Mouse (Mus musculus) embryonic facial prominence, embryonic 11.5 days (tissue): ENCODE data around the gene Gm21750. TPM values are rescaled to one million over a fixed set of nuclear protein-coding genes. Genes with fewer than 3 reads are reported as not detected.
"Not testable (repeated sequence)": the region's sequence is repeated elsewhere in the genome, so short reads cannot be mapped to it uniquely, and the experiment has no call there.

ENCODE experiments used
- ATAC-seq: fragments of 200-750 bp; cut with Nextera tagmentation; replicated peaks from 2 replicates; pipeline ENCODE4 v1.8.0; 2017; ENCODE audit warnings: low read depth; ENCODE audit not compliant: insufficient number of reproducible peaks, low FRiP score, low TSS enrichment
- DNase-seq: peaks from one replicate; pipeline ENCODE4 v3.0.0-alpha.2; 2015; ENCODE audit warnings: low spot score
- H3K27ac ChIP-seq: fragments of 300-500 bp; sonication (generic); replicated peaks from 2 replicates; pipeline ENCODE4 v1.5.1; 2014; ENCODE audit warnings: mild to moderate bottlenecking, low read depth, low read length, control low read depth
- H3K27me3 ChIP-seq: fragments of 300-500 bp; sonication (generic); 2 replicates; pipeline ENCODE4 v1.6.1; 2014; ENCODE audit warnings: mild to moderate bottlenecking, low read length, moderate library complexity, mixed read lengths; ENCODE audit not compliant: control insufficient read depth, insufficient read depth
- H3K36me3 ChIP-seq: fragments of 300-500 bp; sonication (generic); replicated peaks from 2 replicates; pipeline ENCODE4 v1.6.1; 2014; ENCODE audit warnings: low read depth, mild to moderate bottlenecking, low read length, moderate library complexity, mixed read lengths; ENCODE audit not compliant: control insufficient read depth, insufficient read depth
- H3K4me1 ChIP-seq: fragments of 300-500 bp; sonication (generic); 2 replicates; pipeline ENCODE4 v1.6.1; 2014; ENCODE audit warnings: low read length, mixed read lengths; ENCODE audit not compliant: control insufficient read depth, insufficient read depth
- H3K4me2 ChIP-seq: fragments of 300-500 bp; sonication (generic); 2 replicates; pipeline ENCODE4 v1.6.1; 2014; ENCODE audit warnings: low read depth, mild to moderate bottlenecking, control low read depth, low read length, moderate library complexity
- H3K4me3 ChIP-seq: fragments of 300-500 bp; sonication (generic); 2 replicates; pipeline ENCODE4 v1.5.1; 2014; ENCODE audit warnings: low read depth, low read length, control low read depth
- H3K9ac ChIP-seq: fragments of 300-500 bp; sonication (generic); replicated peaks from 2 replicates; pipeline ENCODE4 v1.6.1; 2014; ENCODE audit warnings: mild to moderate bottlenecking, control low read depth, low read length
- H3K9me3 ChIP-seq: fragments of 300-500 bp; sonication (generic); replicated peaks from 2 replicates; pipeline ENCODE4 v1.6.1; 2016; ENCODE audit warnings: mild to moderate bottlenecking, low read length, inconsistent platforms, mixed read lengths; ENCODE audit not compliant: control insufficient read depth
- WGBS: fragments of 180-500 bp; shearing (Covaris S2); extraction: QIAGEN DNeasy Blood & Tissue Kit; methylation state at CpG from one replicate; pipeline ENCODE4 v1.1.7; 2014; 5-methylcytosine and 5-hydroxymethylcytosine counted together
- polyA plus RNA-seq: library from polyadenylated mRNA; unstranded; fragments of >200 nt; fragmentation: Nextera tagmentation; extraction: Ambion mirVana; gene quantifications from 2 replicates; pipeline ENCODE4 v1.2.1, GENCODE M21; 2014

The Gm21750 gene
- not detected in 2 replicates for polyA plus RNA-seq

DNA sequence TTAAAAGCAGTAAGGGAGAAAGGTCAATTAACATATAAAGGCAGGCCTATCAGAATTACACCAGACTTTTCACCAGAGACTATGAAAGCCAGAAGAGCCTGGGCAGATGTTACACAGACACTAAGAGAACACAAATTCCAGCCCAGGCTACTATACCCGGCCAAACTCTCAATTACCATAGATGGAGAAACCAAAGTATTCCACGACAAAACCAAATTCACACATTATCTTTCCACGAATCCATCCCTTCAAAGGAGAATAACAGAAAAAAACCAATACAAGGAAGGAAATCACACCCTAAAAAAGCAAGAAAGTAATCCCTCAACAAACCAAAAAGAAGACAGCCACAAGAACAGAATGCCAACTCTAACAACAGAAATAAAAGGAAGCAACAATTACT lies at the start of gene Gm21750:
Gene Gm21750 (plus strand): TSS at position 301 of the 400 bp plus-strand sequence.
- not testable (repeated sequence) for DNase-seq, H3K4me1 ChIP-seq, H3K27me3 ChIP-seq, H3K27ac ChIP-seq, ATAC-seq, H3K4me2 ChIP-seq, H3K9ac ChIP-seq, H3K4me3 ChIP-seq, H3K36me3 ChIP-seq, H3K9me3 ChIP-seq
- 82% methylated on average over 3 of the region's 3 CpGs for WGBS

GRCm38 (mm10) chr14:73614961-73615360 lies 46.1 kb upstream of the Gm21750 start:
- WGBS = 77% methylated on average over 1 of the region's 1 CpGs
- not testable (repeated sequence) for H3K27me3 ChIP-seq, H3K9ac ChIP-seq, H3K9me3 ChIP-seq, H3K27ac ChIP-seq, DNase-seq, ATAC-seq, H3K4me2 ChIP-seq, H3K4me1 ChIP-seq, H3K36me3 ChIP-seq, H3K4me3 ChIP-seq

GRCm38 (mm10) chr14:73620880-73621279 lies 40.1 kb upstream of the Gm21750 start:
- H3K27ac ChIP-seq = no peak overlapping the region
- no peak for DNase-seq
- no peaks in the 10 kb centered on the region for H3K9me3 ChIP-seq
- no peaks in the 10 kb centered on the region for H3K36me3 ChIP-seq
- ATAC-seq = no peak
- H3K4me1 ChIP-seq = no peaks in the 10 kb centered on the region
- H3K4me3 ChIP-seq = no peak overlapping the region
- 85% methylated on average over 3 of the region's 3 CpGs for WGBS
- no peak overlapping the region for H3K9ac ChIP-seq
- H3K4me2 ChIP-seq = no peak overlapping the region
- no peaks in the 10 kb centered on the region for H3K27me3 ChIP-seq

DNA sequence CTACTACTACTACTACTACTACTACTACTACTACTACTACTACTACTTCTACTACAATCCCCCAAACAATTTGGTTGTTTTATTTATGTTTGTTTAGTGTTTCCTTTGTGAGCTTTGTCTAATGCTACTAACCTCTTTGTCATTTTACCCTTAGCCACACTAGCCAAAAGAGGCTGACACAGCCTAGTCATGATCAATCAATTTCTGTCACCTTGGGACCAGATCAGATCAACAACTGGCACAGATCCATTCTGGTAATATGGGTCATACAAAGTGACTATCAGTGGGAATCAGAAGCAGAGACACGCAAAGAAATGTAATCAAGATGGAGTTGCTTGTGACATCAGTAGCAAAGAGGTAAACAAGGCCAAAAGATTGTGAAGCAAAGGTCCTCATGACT lies 38.0 kb upstream of the Gm21750 start:
- WGBS = 84% methylated on average over 1 of the region's 1 CpGs
- H3K4me2 ChIP-seq = no peak overlapping the region
- H3K9me3 ChIP-seq = no peaks in the 10 kb centered on the region
- no peaks in the 10 kb centered on the region for H3K4me1 ChIP-seq
- no peaks in the 10 kb centered on the region for H3K27me3 ChIP-seq
- no peak overlapping the region for H3K4me3 ChIP-seq
- no peak overlapping the region for H3K27ac ChIP-seq
- DNase-seq (no peak), ATAC-seq (no peak)
- no peak overlapping the region for H3K9ac ChIP-seq
- no peaks in the 10 kb centered on the region for H3K36me3 ChIP-seq

GRCm38 (mm10) chr14:73625469-73625868 lies 35.6 kb upstream of the Gm21750 start:
- no peaks in the 10 kb centered on the region for H3K9me3 ChIP-seq
- no peaks in the 10 kb centered on the region for H3K27me3 ChIP-seq
- 67% methylated on average over 3 of the region's 3 CpGs for WGBS
- no peak for DNase-seq
- H3K27ac ChIP-seq = no peak overlapping the region
- H3K4me1 ChIP-seq = no peaks in the 10 kb centered on the region
- no peak overlapping the region for H3K4me3 ChIP-seq
- H3K9ac ChIP-seq = no peak overlapping the region
- ATAC-seq = no peak
- H3K4me2 ChIP-seq = no peak overlapping the region
- no peaks in the 10 kb centered on the region for H3K36me3 ChIP-seq

- Histone ChIP-seq H3K4me3 (no peak overlapping the region), H3K9me3 (no peaks in the 10 kb centered on the region), H3K9ac (no peak overlapping the region), H3K4me2 (no peak overlapping the region), H3K27me3 (no peaks in the 10 kb centered on the region), H3K27ac (no peak overlapping the region), H3K4me1 (no peaks in the 10 kb centered on the region), H3K36me3 (no peaks in the 10 kb centered on the region)
- 89% methylated on average over 4 of the region's 4 CpGs for WGBS
- no peak for ATAC-seq
- DNase-seq = no peak
These were observed 29.5 kb upstream of the Gm21750 start for GRCm38 (mm10) chr14:73631511-73631910.

GRCm38 (mm10) chr14:73632648-73633263 lies 28.3 kb upstream of the Gm21750 start:
- no peak for DNase-seq
- no peak overlapping the region for H3K4me3 ChIP-seq
- no peaks in the 10 kb centered on the region for H3K9me3 ChIP-seq
- H3K27me3 ChIP-seq = no peaks in the 10 kb centered on the region
- H3K27ac ChIP-seq = no peak overlapping the region
- no peaks in the 10 kb centered on the region for H3K4me1 ChIP-seq
- H3K9ac ChIP-seq = no peak overlapping the region
- ATAC-seq = no peak
- H3K36me3 ChIP-seq = no peaks in the 10 kb centered on the region
- no peak overlapping the region for H3K4me2 ChIP-seq
- WGBS = 75% methylated on average over 9 of the region's 9 CpGs

- DNase-seq (no peak), ATAC-seq (no peak)
- Histone ChIP-seq H3K4me3 (no peak overlapping the region), H3K9ac (no peak overlapping the region), H3K27me3 (no peaks in the 10 kb centered on the region), H3K27ac (no peak overlapping the region), H3K4me2 (no peak overlapping the region), H3K4me1 (no peaks in the 10 kb centered on the region), H3K9me3 (no peaks in the 10 kb centered on the region), H3K36me3 (no peaks in the 10 kb centered on the region)
- WGBS = 92% methylated on average over 3 of the region's 3 CpGs
These were observed 26.7 kb upstream of the Gm21750 start for GRCm38 (mm10) chr14:73634356-73634755.
